Mouse (Mus musculus): ENCODE measurements around the gene Dnm3. TPM values are rescaled to one million over a fixed set of nuclear protein-coding genes. Genes with fewer than 3 reads are reported as not detected.

The Dnm3 gene
- total and polyA plus RNA-seq, 2 experiments from 2014 or later: 56.3 to 64.7 TPM

- ATAC-seq: no peak
- Histone ChIP-seq H3K36me3 (ENCODE audit: insufficient read depth, low read length) (no peaks in the 10 kb centered on the region), H3K4me1 (ENCODE audit: insufficient read depth, low read length) (no peaks in the 10 kb centered on the region), H3K27me3 (ENCODE audit: insufficient read depth, low read length) (no peaks in the 10 kb centered on the region), H3K4me2 (ENCODE audit: low read depth, low read length) (no peak overlapping the region), H3K27ac (peak overlapping the region; percentile 23; the same call in 1 of the 2 replicates), H3K9me3 (ENCODE audit: low read length) (no peaks in the 10 kb centered on the region), H3K9ac (replicated peaks; ENCODE audit: low read length) (no peak overlapping the region), H3K4me3 (ENCODE audit: low read length) (no peak overlapping the region)
- no peak for TF ChIP-seq CTCF (IDR thresholded peaks at IDR 0.05; ENCODE audit: low read depth)
- DNase-seq (ENCODE audit: low spot score): peak; percentile 17
- WGBS: 32% methylated on average over 5 of the region's 5 CpGs
These were observed 441.4 kb downstream of the Dnm3 start for GRCm38 (mm10) chr1:162036461-162036835.

GRCm38 (mm10) chr1:162035800-162036460, 441.9 kb downstream of the Dnm3 start:
- WGBS: 82% methylated on average over 6 of the region's 6 CpGs
- no peak overlapping the region for H3K4me3 ChIP-seq (ENCODE audit: low read length)
- no peak overlapping the region for H3K4me2 ChIP-seq (ENCODE audit: low read depth, low read length)
- no peak for DNase-seq (ENCODE audit: low spot score)
- no peaks in the 10 kb centered on the region for H3K4me1 ChIP-seq (ENCODE audit: insufficient read depth, low read length)
- H3K27ac ChIP-seq: peak overlapping the region; percentile 23; the same call in 1 of the 2 replicates
- no peak for ATAC-seq
- H3K27me3 ChIP-seq (ENCODE audit: insufficient read depth, low read length): no peaks in the 10 kb centered on the region
- no peaks in the 10 kb centered on the region for H3K9me3 ChIP-seq (ENCODE audit: low read length)
- no peak for TF ChIP-seq CTCF (IDR thresholded peaks at IDR 0.05; ENCODE audit: low read depth)
- H3K36me3 ChIP-seq (ENCODE audit: insufficient read depth, low read length): no peaks in the 10 kb centered on the region
- no peak overlapping the region for H3K9ac ChIP-seq (replicated peaks; ENCODE audit: low read length)

GRCm38 (mm10) chr1:162023681-162024270, 454.1 kb downstream of the Dnm3 start:
- Histone ChIP-seq H3K4me2 (ENCODE audit: low read depth, low read length) (no peak overlapping the region), H3K36me3 (ENCODE audit: insufficient read depth, low read length) (no peaks in the 10 kb centered on the region), H3K27ac (no peak overlapping the region), H3K4me1 (ENCODE audit: insufficient read depth, low read length) (no peaks in the 10 kb centered on the region), H3K9me3 (ENCODE audit: low read length) (no peaks in the 10 kb centered on the region), H3K27me3 (ENCODE audit: insufficient read depth, low read length) (no peaks in the 10 kb centered on the region), H3K4me3 (ENCODE audit: low read length) (no peak overlapping the region), H3K9ac (replicated peaks; ENCODE audit: low read length) (no peak overlapping the region)
- DNase-seq (ENCODE audit: low spot score) (no peak), ATAC-seq (no peak)
- no peak for TF ChIP-seq CTCF (IDR thresholded peaks at IDR 0.05; ENCODE audit: low read depth)
- 64% methylated on average over 8 of the region's 8 CpGs for WGBS

GRCm38 (mm10) chr1:162020766-162021165, 457.1 kb downstream of the Dnm3 start:
- DNase-seq (ENCODE audit: low spot score): no peak
- no peaks in the 10 kb centered on the region for H3K36me3 ChIP-seq (ENCODE audit: insufficient read depth, low read length)
- no peak overlapping the region for H3K27ac ChIP-seq
- no peak for TF ChIP-seq CTCF (IDR thresholded peaks at IDR 0.05; ENCODE audit: low read depth)
- no peak for ATAC-seq
- H3K9ac ChIP-seq (replicated peaks; ENCODE audit: low read length): no peak overlapping the region
- 63% methylated on average over 4 of the region's 4 CpGs for WGBS
- H3K9me3 ChIP-seq (ENCODE audit: low read length): no peaks in the 10 kb centered on the region
- no peaks in the 10 kb centered on the region for H3K4me1 ChIP-seq (ENCODE audit: insufficient read depth, low read length)
- no peaks in the 10 kb centered on the region for H3K27me3 ChIP-seq (ENCODE audit: insufficient read depth, low read length)
- H3K4me3 ChIP-seq (ENCODE audit: low read length): no peak overlapping the region
- no peak overlapping the region for H3K4me2 ChIP-seq (ENCODE audit: low read depth, low read length)

GRCm38 (mm10) chr1:162020303-162020731, 457.5 kb downstream of the Dnm3 start:
- H3K4me1 ChIP-seq (ENCODE audit: insufficient read depth, low read length): no peaks in the 10 kb centered on the region
- DNase-seq (ENCODE audit: low spot score) (no peak), ATAC-seq (0 out of 2 replicates have a peak, but pooled peaks have one; percentile 21)
- no peak overlapping the region for H3K4me3 ChIP-seq (ENCODE audit: low read length)
- no peaks in the 10 kb centered on the region for H3K9me3 ChIP-seq (ENCODE audit: low read length)
- TF ChIP-seq CTCF (IDR thresholded peaks at IDR 0.05; ENCODE audit: low read depth): no peak
- no peak overlapping the region for H3K9ac ChIP-seq (replicated peaks; ENCODE audit: low read length)
- H3K27me3 ChIP-seq (ENCODE audit: insufficient read depth, low read length): no peaks in the 10 kb centered on the region
- 51% methylated on average over 7 of the region's 7 CpGs for WGBS
- no peak overlapping the region for H3K4me2 ChIP-seq (ENCODE audit: low read depth, low read length)
- no peaks in the 10 kb centered on the region for H3K36me3 ChIP-seq (ENCODE audit: insufficient read depth, low read length)
- no peak overlapping the region for H3K27ac ChIP-seq

GRCm38 (mm10) chr1:162018601-162018977, 459.2 kb downstream of the Dnm3 start:
- WGBS: 90% methylated on average over 6 of the region's 6 CpGs
- Histone ChIP-seq H3K9ac (replicated peaks; ENCODE audit: low read length) (no peak overlapping the region), H3K9me3 (ENCODE audit: low read length) (no peaks in the 10 kb centered on the region), H3K36me3 (ENCODE audit: insufficient read depth, low read length) (no peaks in the 10 kb centered on the region), H3K4me1 (ENCODE audit: insufficient read depth, low read length) (no peaks in the 10 kb centered on the region), H3K4me2 (ENCODE audit: low read depth, low read length) (no peak overlapping the region), H3K27ac (no peak overlapping the region), H3K4me3 (ENCODE audit: low read length) (no peak overlapping the region), H3K27me3 (ENCODE audit: insufficient read depth, low read length) (no peaks in the 10 kb centered on the region)
- no peak for TF ChIP-seq CTCF (IDR thresholded peaks at IDR 0.05; ENCODE audit: low read depth)
- ATAC-seq: no peak
- DNase-seq (ENCODE audit: low spot score): no peak

- H3K9me3 ChIP-seq (ENCODE audit: low read length): no peaks in the 10 kb centered on the region
- WGBS: 80% methylated on average over 13 of the region's 13 CpGs
- no peak for TF ChIP-seq CTCF (IDR thresholded peaks at IDR 0.05; ENCODE audit: low read depth)
- H3K27ac ChIP-seq: no peak overlapping the region
- H3K27me3 ChIP-seq (ENCODE audit: insufficient read depth, low read length): no peaks in the 10 kb centered on the region
- DNase-seq (ENCODE audit: low spot score) (no peak), ATAC-seq (no peak)
- no peak overlapping the region for H3K9ac ChIP-seq (replicated peaks; ENCODE audit: low read length)
- no peak overlapping the region for H3K4me3 ChIP-seq (ENCODE audit: low read length)
- no peaks in the 10 kb centered on the region for H3K4me1 ChIP-seq (ENCODE audit: insufficient read depth, low read length)
- H3K36me3 ChIP-seq (ENCODE audit: insufficient read depth, low read length): no peaks in the 10 kb centered on the region
- no peak overlapping the region for H3K4me2 ChIP-seq (ENCODE audit: low read depth, low read length)
These were observed 459.7 kb downstream of the Dnm3 start for GRCm38 (mm10) chr1:162017975-162018600.
